Mouse (Mus musculus): ENCODE results near the gene Scamp3.

GRCm38 (mm10) chr3:89193853-89194252 is 16.6 kb downstream of the Scamp3 start:
- TF ChIP-seq GATA1 (IDR thresholded peaks at IDR 0.05; ENCODE audit: low read length): no peak
- TF ChIP-seq TAL1 (IDR thresholded peaks at IDR 0.05; ENCODE audit: low read length): no peak

All from erythroblast, embryonic 14.5 days (primary cell).